Mouse (Mus musculus) neural tube, embryonic 14.5 days (tissue): ENCODE data around the gene Ak1. TPM values are rescaled to one million over a fixed set of nuclear protein-coding genes. Genes with fewer than 3 reads are reported as not detected.

ENCODE experiments used
- ATAC-seq: fragments of 200-750 bp; cut with Nextera tagmentation; 2 replicates; pipeline ENCODE4 v1.8.0; 2017; ENCODE audit warnings: low read depth, mild to moderate bottlenecking, moderate TSS enrichment, moderate library complexity
- H3K27ac ChIP-seq: fragments of 300-500 bp; sonication (generic); 2 replicates; pipeline ENCODE4 v1.5.1; 2014; ENCODE audit warnings: low read depth, mild to moderate bottlenecking, control low read depth, low read length, moderate library complexity, mixed read lengths
- H3K27me3 ChIP-seq: fragments of 300-500 bp; sonication (generic); 2 replicates; pipeline ENCODE4 v1.6.1; 2014; ENCODE audit warnings: low read length; ENCODE audit not compliant: control insufficient read depth, insufficient read depth
- H3K36me3 ChIP-seq: fragments of 300-500 bp; sonication (generic); 2 replicates; pipeline ENCODE4 v1.6.1; 2014; ENCODE audit warnings: low read length, mixed read lengths; ENCODE audit not compliant: control insufficient read depth, insufficient read depth
- H3K4me1 ChIP-seq: fragments of 300-500 bp; sonication (generic); 2 replicates; pipeline ENCODE4 v1.6.1; 2014; ENCODE audit warnings: low read length; ENCODE audit not compliant: control insufficient read depth, insufficient read depth
- H3K4me2 ChIP-seq: fragments of 300-500 bp; sonication (generic); 2 replicates; pipeline ENCODE4 v1.6.1; 2014; ENCODE audit warnings: mild to moderate bottlenecking, low read depth, low read length, control low read depth
- H3K4me3 ChIP-seq: fragments of 300-500 bp; sonication (generic); 2 replicates; pipeline ENCODE4 v1.5.1; 2014; ENCODE audit warnings: low read depth, low read length, control low read depth, mixed read lengths
- H3K9ac ChIP-seq: fragments of 300-500 bp; sonication (generic); replicated peaks from 2 replicates; pipeline ENCODE4 v1.6.1; 2014; ENCODE audit warnings: low read depth, mild to moderate bottlenecking, control low read depth, low read length, mixed read lengths
- H3K9me3 ChIP-seq: fragments of 300-500 bp; sonication (generic); 2 replicates; pipeline ENCODE4 v1.6.1; 2016; ENCODE audit warnings: low read length; ENCODE audit not compliant: control insufficient read depth
- WGBS: fragments of 180-500 bp; shearing (Covaris S2); extraction: QIAGEN DNeasy Blood & Tissue Kit; methylation state at CpG from one replicate; pipeline ENCODE4 v1.1.7; 2014; 5-methylcytosine and 5-hydroxymethylcytosine counted together
- polyA plus RNA-seq: library from polyadenylated mRNA; unstranded; fragments of >200 nt; fragmentation: Nextera tagmentation; extraction: Ambion mirVana; gene quantifications from 2 replicates; pipeline ENCODE4 v1.2.1, GENCODE M21; 2014

Gene Ak1
- polyA plus RNA-seq, 1 experiment from 2014 or later, result 85.0 TPM

- WGBS, result 79% methylated on average over 1 of the region's 1 CpGs
- H3K9me3 ChIP-seq, result no peaks in the 10 kb centered on the region
- ATAC-seq, result no peak
- H3K4me2 ChIP-seq, result no peak overlapping the region
- no peak overlapping the region for H3K9ac ChIP-seq
- no peak overlapping the region for H3K27ac ChIP-seq
- no peaks in the 10 kb centered on the region for H3K27me3 ChIP-seq
- no peaks in the 10 kb centered on the region for H3K36me3 ChIP-seq
- no peak overlapping the region for H3K4me3 ChIP-seq
- H3K4me1 ChIP-seq, result no peaks in the 10 kb centered on the region
These were observed 18.1 kb downstream of the Ak1 start for GRCm38 (mm10) chr2:32639632-32640031.

DNA sequence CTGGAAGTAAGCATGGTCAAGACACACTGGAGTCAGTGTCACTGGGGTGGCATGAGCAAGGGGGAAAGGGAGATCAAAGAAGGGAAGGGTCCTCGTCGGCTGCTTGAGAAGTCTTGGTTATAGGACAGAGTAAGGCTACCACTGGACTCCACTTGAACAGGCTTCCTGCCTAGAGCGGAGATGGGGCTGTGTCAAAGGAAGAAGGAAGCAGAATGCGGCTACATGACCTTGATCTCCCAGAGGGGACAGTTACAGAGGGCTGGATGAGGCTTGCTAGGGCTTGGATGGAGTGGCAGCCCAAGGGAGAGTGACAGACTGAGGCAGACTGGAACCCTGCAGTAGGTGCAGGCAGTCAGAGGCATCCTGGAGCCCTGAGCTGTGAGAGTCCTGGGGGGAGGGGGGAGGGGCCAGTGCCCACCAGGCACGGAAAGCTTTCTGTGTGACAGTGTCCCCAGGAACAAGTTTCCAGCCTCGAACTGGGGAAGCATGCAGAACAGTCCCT is 19.0 kb downstream of the Ak1 start:
- no peaks in the 10 kb centered on the region for H3K36me3 ChIP-seq
- WGBS, result 60% methylated on average over 6 of the region's 6 CpGs
- H3K27ac ChIP-seq, result no peak overlapping the region
- no peaks in the 10 kb centered on the region for H3K27me3 ChIP-seq
- H3K4me3 ChIP-seq, result no peak overlapping the region
- no peak overlapping the region for H3K4me2 ChIP-seq
- H3K9ac ChIP-seq, result no peak overlapping the region
- no peaks in the 10 kb centered on the region for H3K9me3 ChIP-seq
- no peaks in the 10 kb centered on the region for H3K4me1 ChIP-seq
- no peak for ATAC-seq

- ATAC-seq, result no peak
- Histone ChIP-seq H3K4me2 (no peak overlapping the region), H3K9ac (no peak overlapping the region), H3K4me1 (no peaks in the 10 kb centered on the region), H3K9me3 (no peaks in the 10 kb centered on the region), H3K27me3 (no peaks in the 10 kb centered on the region), H3K27ac (no peak overlapping the region), H3K36me3 (no peaks in the 10 kb centered on the region), H3K4me3 (no peak overlapping the region)
- 82% methylated on average over 5 of the region's 5 CpGs for WGBS
These were observed 20.3 kb downstream of the Ak1 start for GRCm38 (mm10) chr2:32641810-32642209.

DNA sequence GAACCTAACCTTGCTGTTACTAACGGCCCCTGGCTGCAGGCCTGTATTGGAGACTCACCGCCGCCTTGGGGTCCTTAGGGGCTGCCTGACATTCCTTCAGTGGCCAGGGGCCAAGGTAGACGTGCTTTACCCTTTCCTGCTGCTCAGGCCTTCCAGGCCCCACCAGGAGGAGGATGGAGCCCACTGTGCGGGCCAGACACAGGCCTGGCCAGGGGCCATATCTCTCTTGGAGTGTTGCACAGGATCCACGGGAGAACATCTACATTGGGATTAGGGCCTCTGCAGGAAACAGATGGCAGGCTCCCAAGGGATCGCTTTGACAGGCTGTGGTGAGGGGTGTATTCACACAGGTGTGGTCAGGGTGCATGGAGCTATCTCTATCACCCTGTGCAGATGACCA is 21.3 kb downstream of the Ak1 start:
- no peaks in the 10 kb centered on the region for H3K9me3 ChIP-seq
- no peaks in the 10 kb centered on the region for H3K4me1 ChIP-seq
- H3K4me3 ChIP-seq, result no peak overlapping the region
- H3K27ac ChIP-seq, result no peak overlapping the region
- no peaks in the 10 kb centered on the region for H3K27me3 ChIP-seq
- no peak overlapping the region for H3K4me2 ChIP-seq
- ATAC-seq, result no peak
- H3K36me3 ChIP-seq, result no peaks in the 10 kb centered on the region
- H3K9ac ChIP-seq, result no peak overlapping the region
- WGBS, result 75% methylated on average over 7 of the region's 7 CpGs

DNA sequence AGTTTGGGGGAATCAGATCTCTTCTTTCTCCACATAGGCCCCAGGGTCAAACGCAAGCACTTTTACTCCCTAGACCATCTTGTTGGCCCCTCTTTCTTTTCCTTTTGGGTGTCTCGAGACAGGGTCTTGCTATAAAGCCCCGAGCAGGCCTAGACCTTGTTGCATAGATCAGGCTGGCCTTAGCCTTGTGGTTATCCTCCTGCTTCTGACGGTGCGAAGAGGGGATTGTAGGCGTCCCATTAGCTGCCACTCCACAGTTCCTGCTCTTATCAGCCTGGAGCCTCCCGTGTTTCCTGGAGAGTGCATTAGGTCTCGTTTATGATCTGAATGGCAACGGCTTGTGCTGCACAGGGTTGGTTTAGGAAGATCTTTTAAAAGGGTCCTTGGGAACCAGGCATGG is 22.5 kb downstream of the Ak1 start:
- WGBS, result 80% methylated on average over 9 of the region's 9 CpGs
- Histone ChIP-seq H3K9ac (no peak overlapping the region), H3K4me2 (no peak overlapping the region), H3K27me3 (no peaks in the 10 kb centered on the region), H3K36me3 (no peaks in the 10 kb centered on the region), H3K27ac (no peak overlapping the region), H3K4me1 (no peaks in the 10 kb centered on the region), H3K4me3 (no peak overlapping the region), H3K9me3 (no peaks in the 10 kb centered on the region)
- no peak for ATAC-seq

DNA sequence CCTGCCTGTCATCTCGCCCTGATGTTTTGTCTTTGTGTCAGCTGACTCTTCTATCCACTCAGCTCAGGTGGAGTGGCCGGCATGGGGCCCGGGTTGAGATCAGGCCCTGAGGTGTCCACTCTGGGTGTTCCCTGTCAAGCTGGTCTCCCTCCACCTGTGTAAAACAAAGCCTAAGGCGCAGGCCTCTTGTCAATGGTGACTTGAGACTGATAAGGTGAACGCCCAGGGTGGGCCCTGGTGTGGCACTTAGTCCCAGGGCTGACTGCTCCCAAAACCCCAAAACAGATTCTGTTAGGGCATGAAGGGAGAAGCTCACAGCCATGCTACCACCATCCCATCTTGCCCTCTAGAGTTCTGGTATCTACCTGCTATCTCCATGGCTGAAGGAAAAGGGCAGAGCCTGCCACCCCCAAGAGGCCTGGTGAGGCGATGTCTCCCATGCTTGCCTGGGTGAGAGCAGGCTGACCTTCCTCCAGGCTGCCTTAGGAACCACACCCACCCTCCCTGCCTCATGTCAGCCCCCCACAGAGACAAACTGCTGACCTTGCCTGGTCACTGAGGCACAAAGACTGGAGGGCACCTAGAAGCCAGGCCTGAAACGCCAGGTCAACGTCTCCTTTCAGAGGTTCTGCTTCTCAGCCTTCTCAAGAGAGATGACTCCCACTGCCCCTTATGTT is 23.4 kb downstream of the Ak1 start:
- WGBS, result 92% methylated on average over 8 of the region's 8 CpGs
- Histone ChIP-seq H3K27ac (no peak overlapping the region), H3K4me3 (no peak overlapping the region), H3K4me2 (no peak overlapping the region), H3K36me3 (no peaks in the 10 kb centered on the region), H3K27me3 (no peaks in the 10 kb centered on the region), H3K9ac (no peak overlapping the region), H3K9me3 (no peaks in the 10 kb centered on the region), H3K4me1 (no peaks in the 10 kb centered on the region)
- no peak for ATAC-seq

DNA sequence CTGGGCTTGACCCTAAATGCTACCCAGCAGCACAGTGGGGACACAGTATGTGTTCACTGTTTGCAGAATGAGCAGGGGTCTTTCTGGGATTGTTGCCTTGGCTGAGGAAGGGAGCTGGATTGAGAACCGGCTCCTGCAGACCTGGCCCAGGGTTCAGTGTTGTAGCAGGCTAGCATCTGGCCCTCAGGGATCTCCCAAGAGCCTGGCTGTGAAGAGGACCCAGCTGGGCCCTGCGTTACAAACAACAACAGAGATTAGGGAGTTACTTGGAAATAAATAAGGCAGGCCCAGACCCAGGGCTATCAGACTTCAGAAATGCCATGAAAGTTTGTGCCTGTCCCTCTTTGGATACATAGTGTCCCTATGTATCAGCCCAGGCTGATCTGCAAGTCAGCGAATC is 24.1 kb downstream of the Ak1 start:
- no peak overlapping the region for H3K4me3 ChIP-seq
- H3K36me3 ChIP-seq, result no peaks in the 10 kb centered on the region
- no peak overlapping the region for H3K9ac ChIP-seq
- no peaks in the 10 kb centered on the region for H3K4me1 ChIP-seq
- 68% methylated on average over 3 of the region's 3 CpGs for WGBS
- H3K27me3 ChIP-seq, result no peaks in the 10 kb centered on the region
- H3K9me3 ChIP-seq, result no peaks in the 10 kb centered on the region
- no peak overlapping the region for H3K27ac ChIP-seq
- no peak for ATAC-seq
- H3K4me2 ChIP-seq, result no peak overlapping the region

DNA sequence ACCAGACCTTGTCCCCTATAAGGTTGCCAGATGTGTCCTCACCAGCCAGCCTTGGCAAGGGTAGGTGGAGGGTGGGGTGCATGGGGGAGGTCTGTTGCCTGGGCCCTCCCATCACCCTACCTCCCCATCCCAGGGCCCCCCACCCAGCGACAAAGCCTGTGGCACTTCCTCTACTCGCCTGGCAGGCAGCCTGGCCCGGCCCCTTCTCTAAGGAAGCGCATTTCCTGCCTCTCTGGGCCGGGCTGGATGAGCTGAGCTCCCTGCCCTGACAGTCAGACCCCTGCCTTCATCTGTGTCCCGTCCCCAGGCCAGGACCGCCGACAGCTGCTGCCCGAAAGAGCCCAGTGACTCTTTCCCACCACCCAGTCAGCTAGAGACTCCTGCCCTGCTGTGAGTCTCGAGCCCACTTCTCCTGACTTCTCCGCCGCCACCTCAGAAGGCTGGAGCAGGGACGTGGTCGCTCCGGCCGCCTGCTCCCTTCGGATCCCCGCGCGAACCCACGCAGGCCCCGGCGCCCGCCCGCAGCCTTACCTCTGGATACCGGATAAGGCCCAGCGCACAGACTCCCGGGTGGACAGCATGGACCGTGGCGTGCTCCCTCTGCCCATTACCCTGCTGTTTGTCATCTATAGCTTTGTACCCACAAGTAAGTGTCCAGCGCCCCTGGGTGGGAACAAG is 25.0 kb downstream of the Ak1 start, which contains the start of gene Eng:
Gene Eng (plus strand): TSS at position 217 of the 678 bp plus-strand sequence.
- Histone ChIP-seq H3K27ac (no peak within 1 kb of the TSS), H3K4me1 (no peaks in the 10 kb centered on the region), H3K4me2 (no peak within 1 kb of the TSS), H3K27me3 (no peaks in the 10 kb centered on the region), H3K36me3 (no peaks in the 10 kb centered on the region), H3K4me3 (peak within 1 kb of the TSS; percentile 17; the same call in 1 of the 2 replicates), H3K9me3 (no peaks in the 10 kb centered on the region), H3K9ac (no peak within 1 kb of the TSS)
- ATAC-seq, result no peak
- WGBS, result 66% methylated on average over 31 of the region's 31 CpGs

DNA sequence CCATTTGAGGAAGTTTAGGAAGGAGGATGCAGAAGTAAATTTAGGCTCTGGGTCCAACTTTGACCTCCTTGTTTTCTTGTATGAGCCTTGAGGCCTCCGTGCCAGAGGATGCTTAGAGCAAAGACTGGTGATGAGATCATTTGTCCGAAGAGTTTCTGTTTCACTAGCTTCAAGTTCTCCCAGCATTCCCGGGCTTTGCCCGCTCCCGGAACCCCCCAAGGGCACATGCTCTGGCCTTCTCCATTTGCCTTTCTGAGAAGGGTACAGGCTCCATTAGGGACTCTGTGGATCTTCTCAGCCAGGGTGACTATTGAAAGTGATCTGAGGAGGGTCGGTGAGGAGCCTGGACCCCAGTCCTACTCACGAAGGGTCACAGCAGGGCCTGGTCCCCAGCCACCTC is 25.8 kb downstream of the Ak1 start:
- 88% methylated on average over 7 of the region's 7 CpGs for WGBS
- no peaks in the 10 kb centered on the region for H3K4me1 ChIP-seq
- H3K9me3 ChIP-seq, result no peaks in the 10 kb centered on the region
- no peak for ATAC-seq
- no peak overlapping the region for H3K27ac ChIP-seq
- H3K27me3 ChIP-seq, result no peaks in the 10 kb centered on the region
- H3K9ac ChIP-seq, result no peak overlapping the region
- H3K4me2 ChIP-seq, result no peak overlapping the region
- H3K36me3 ChIP-seq, result no peaks in the 10 kb centered on the region
- peak overlapping the region; percentile 17; the same call in 1 of the 2 replicates for H3K4me3 ChIP-seq
